Mouse (Mus musculus): ENCODE results near the gene Ssbp2. TPM values are rescaled to one million over a fixed set of nuclear protein-coding genes. Genes with fewer than 3 reads are reported as not detected.

Ssbp2 gene
- total RNA-seq, 2 experiments from 2014 or later = 37.7 to 58.7 TPM

DNA sequence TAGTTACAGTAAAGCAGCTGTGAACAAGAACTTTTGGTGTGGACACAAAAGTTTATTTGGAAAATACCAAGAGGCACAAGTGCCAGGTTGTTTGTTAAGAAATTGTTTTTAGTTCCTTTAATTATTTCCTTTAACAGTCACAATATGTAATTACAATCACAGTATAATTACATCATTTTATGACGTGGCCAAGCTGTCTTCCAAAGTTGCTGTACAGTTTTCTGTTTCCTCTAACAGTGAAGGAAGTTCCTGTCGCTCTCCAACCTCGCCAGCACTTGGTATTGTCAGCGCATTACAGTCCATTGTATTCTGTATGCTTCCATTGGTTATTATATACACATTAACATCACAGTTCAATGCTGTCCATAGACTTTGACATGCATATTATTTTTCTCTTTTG, 54.9 kb downstream of the Ssbp2 start:
- no peak for ATAC-seq (replicated peaks; ENCODE audit: low FRiP score, poor library complexity, severe bottlenecking)

DNA sequence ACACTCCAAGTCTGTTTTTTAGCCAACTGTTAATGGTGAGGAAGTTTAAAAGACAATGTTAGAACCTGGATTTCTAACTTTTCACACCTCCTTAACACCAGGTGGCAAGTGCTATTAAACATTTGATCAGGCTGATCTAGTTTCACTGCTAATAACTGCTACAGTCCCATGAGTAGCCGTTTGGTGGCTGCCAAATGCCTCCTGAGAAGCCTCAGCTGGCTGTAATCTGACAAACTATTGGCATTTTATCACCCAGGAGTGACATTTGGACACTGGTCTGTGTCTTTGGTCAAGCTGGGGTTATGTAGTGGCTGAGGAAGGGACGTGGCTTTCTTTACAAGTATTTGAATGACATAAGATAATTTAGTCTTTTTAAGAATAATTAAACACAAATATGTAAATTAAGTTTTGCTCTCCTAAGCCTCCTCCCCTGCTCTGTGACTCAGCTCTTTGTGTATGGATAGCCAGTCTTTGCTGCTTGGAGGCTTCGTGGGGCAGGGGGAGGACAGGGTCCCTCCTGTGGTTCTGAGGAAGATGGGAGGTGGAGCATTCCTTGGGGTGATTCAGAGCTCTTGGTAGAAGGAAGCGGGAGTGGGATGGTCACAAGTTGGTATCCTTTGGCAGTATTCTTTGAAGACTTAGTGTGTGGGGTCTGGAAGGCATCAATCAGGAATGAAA, 60.1 kb downstream of the Ssbp2 start:
- 0 out of 2 replicates have a peak, but pooled peaks have one; percentile 36 for ATAC-seq (replicated peaks; ENCODE audit: low FRiP score, poor library complexity, severe bottlenecking)

DNA sequence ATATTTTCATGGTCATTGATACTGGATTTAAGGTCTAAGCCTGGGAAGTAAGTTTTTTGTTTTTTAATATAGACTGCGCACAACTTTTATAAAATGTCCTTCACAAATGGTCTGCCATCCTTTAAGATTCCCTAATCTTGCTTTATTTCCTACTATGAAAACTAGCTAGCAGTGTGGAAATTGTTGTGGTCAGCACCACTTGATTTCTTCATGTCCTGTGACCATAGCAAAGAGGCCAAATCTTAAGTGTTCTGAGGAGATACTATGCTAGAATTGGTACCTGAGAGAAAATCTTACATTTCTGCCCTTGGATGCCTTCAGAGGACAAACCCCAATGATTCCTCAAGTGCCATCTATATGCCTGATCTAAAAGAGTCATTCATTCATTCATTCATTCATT, 60.9 kb downstream of the Ssbp2 start:
- no peak for ATAC-seq (replicated peaks; ENCODE audit: low FRiP score, poor library complexity, severe bottlenecking)

DNA sequence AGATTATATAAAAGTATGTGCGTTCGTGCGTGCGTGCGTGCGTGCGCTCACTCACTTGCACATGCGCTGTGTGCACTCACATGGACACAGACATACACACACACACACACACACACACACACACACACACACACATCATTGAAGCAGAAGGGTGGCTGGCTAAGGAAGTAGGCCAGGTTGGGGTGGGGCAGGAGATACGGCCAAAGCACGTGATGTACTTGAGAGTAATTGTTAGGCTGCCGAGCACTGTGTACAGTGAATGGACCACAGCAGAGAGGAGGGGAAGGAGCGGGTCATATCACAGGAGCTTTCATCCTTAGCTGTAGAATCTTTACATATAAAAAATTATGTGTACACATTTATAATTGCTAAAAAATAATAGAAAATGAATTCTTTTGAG, 66.0 kb downstream of the Ssbp2 start:
- no peak for ATAC-seq (replicated peaks; ENCODE audit: low FRiP score, poor library complexity, severe bottlenecking)

DNA sequence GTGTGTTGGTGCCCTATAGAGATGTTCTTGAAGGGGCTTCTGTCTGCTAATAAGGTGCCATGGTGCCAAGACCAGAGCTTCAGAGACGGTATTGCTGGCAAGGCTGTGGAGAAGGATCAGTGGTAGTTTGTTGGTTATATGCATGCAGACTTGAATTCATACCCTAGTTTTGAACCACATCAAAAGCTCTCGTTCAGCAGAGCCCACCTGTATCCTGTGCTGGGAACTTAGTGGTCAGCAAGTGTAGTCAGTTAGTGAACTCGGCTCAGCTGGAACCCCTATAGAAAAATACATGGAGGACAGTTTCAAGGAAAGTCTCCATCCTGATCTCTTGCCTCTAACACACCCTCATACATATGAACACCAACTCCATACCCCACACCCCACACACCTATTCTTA, 69.7 kb downstream of the Ssbp2 start:
- ATAC-seq (replicated peaks; ENCODE audit: low FRiP score, poor library complexity, severe bottlenecking) = no peak

DNA sequence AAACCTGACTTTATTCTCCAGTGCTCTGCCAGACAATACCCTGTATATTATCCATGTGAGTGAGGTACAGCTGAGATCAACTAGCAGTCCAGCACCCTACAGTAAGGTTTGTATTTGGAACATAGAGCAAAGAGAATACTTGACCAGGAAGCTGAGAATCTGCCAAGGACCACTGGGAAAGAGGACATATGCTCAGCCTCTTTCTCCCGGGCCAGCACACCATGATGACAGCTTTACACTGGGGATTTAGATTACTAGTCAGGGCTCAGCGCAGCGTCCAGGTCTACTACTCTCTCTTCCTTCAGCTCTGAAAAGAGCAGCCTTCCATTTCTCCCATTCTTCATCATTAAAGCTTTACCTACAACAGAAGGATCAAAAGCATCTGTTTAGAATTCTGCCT, 76.6 kb downstream of the Ssbp2 start:
- no peak for ATAC-seq (replicated peaks; ENCODE audit: low FRiP score, poor library complexity, severe bottlenecking)

DNA sequence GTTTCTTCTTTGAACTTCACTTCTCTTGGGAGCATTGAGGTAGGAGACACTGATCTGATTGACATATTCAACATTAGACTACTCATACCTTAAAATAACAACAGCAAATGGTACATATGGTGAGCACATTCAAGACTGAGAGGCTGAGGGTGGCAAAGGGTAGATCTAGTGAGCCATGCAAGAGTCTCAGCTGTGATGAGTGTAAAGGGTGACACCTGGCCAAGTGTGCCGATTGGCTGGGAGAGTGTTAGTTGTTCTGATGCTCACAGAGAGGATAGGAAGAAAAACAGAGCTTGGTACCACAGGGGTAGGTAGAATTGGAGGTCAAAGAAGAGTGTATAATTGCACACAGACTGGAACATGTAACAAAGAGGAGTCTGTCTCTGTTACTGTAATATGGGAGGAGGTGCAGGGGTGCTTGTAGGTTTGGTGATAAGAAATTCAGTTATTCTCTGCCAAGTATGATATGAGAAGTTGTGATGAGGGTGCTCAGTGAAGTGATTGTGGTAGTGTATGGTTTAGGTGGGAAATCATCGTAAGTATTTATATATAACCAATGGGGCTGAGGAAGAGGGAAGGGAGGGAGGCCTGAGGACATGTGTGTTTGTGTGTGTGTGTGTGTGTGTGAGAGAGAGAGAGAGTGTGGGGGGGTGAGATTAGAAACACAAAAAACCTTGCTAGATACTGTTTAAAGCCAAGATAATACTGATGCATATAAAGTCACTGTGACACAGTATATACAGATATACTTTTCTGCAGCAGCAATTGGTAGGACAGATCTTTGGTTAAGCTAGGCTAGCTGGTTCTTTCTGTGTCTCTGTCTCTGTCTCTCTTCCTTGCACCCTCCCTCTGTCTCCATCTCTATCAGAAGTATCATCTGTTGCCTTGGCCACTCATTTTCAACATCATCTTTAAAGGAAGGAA, 80.3 kb downstream of the Ssbp2 start:
- 0 out of 2 replicates have a peak, but pooled peaks have one; percentile 46 for ATAC-seq (replicated peaks; ENCODE audit: low FRiP score, poor library complexity, severe bottlenecking)

DNA sequence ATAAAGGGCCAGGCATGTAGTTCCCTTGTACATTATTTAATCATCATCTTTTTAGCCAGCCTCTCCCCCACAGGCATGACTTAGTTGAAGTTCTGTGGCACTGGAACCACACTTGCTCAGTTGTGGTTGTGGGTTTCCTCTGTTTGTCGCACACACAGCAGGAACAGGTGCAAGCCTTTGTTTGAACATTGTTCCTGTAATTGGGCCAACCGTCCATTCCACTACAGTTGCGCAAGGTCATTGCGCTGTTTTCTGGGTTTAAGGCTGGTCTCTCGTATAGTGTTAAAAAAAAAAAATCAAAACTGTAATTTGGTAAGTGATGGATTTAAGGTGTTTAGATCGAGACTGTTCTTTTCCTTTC, 81.0 kb downstream of the Ssbp2 start:
- no peak for ATAC-seq (replicated peaks; ENCODE audit: low FRiP score, poor library complexity, severe bottlenecking)

DNA sequence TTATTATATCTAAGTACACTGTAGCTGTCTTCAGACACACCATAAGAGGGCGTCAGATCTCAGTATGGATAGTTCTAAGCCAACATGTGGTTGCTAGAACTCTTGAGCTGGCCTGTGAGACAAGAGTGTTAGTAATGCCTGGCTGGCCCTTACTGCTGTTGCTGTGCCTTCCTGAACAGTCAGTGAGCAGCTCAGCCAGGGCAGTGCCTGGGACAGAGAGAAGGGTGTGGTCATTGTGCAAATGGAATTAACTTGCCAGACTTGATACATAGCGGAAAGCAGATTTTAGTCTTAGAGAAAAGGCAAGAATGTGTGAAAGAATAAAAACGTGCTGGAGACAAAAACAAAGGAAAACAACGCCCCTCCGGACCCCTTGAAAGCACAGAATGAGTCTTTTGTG, 83.5 kb downstream of the Ssbp2 start:
- no peak for ATAC-seq (replicated peaks; ENCODE audit: low FRiP score, poor library complexity, severe bottlenecking)

DNA sequence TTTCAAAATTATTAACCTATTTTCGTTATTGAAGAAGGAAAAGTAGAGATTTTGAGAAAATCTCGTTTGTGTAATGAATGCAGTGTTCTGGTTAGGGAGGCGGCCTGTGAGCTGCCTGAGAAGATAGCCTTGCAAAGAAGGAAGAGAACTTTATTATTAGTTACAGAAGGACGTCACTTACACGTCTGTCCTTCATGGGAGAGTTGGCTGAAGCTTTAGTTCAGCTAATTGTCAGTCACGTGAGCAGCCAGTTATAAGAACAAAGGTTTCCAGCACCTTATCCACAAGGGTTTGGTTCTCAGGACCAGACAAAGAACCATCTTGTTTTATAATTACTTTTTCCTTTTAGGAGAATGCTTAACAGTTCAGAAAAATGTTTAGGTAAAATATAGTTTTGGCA, 104.0 kb downstream of the Ssbp2 start:
- no peak for ATAC-seq (replicated peaks; ENCODE audit: low FRiP score, poor library complexity, severe bottlenecking)

DNA sequence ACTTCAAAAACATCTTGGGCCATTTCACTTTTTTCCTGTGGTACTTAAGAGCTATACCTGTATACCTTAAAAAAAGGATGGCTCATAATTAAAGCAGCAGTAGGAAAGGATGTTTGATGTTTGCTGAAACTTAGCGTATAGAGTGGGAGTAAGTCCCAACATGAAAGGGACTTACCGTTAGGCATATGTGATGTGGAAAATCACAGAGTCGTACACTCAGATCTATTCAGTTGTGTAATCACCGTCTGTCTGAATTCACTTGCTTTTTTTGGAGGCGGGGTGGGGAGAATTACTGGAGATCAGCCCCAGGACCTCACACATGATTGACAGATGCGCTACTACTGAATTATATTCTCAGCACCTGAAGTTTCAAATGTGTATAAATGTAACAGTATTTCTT, 104.7 kb downstream of the Ssbp2 start:
- no peak for ATAC-seq (replicated peaks; ENCODE audit: low FRiP score, poor library complexity, severe bottlenecking)

DNA sequence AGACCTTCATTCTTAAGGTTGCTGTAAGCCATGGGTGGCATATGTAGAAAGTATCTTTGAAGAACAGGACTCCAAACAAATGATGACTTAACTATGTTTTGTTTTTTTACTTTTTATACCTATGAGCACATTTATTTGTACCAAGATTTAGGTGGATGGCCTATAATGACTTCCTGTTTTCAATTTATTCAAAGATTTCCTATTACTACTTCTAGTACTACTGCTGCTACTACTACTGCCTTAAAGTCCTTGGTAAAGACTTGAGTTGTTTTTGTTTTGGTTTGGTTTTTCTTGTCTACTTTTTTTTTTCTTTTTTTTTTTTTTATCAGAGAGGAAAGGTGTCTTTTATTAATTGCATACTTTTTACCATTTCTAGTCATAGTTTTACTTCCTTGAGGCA, 121.4 kb downstream of the Ssbp2 start:
- ATAC-seq (replicated peaks; ENCODE audit: low FRiP score, poor library complexity, severe bottlenecking) = no peak

DNA sequence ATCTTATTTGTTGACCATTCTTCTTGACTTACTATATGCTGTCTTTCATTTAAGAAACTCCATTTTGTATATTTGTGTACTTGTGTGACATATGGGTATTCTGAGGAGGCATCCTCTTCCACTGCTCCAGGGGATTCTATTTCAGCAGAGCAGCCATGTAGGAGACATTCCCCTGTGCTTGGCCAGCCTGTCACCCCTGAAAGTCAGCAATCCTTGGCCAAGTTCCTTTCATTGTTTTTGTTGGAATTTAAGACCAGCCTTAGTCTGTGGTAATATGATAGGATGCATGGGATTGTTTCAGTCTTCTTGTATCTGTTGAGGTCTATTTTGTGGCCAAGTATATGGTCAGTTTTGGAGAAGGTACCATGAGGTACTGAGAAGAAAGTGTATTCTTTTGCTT, 122.1 kb downstream of the Ssbp2 start:
- no peak for ATAC-seq (replicated peaks; ENCODE audit: low FRiP score, poor library complexity, severe bottlenecking)

DNA sequence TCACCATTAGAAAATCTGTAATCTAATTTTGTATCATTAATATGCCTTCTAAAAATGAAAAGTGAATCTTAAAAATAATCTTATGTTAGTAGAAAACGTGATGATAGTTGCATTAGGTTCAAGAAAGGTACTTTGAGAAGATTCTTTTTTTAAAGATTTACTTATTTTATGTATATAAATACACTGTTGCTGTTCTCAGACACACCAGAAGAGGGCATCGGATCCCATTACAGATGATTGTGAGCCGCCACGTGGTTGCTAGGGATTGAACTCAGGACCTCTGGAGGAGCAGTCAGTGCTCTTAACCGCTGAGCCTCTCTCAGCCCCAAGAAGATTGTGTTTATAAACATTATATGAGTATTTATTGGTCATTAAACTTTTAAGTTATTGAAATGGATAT, 126.3 kb downstream of the Ssbp2 start:
- ATAC-seq (replicated peaks; ENCODE audit: low FRiP score, poor library complexity, severe bottlenecking) = no peak

DNA sequence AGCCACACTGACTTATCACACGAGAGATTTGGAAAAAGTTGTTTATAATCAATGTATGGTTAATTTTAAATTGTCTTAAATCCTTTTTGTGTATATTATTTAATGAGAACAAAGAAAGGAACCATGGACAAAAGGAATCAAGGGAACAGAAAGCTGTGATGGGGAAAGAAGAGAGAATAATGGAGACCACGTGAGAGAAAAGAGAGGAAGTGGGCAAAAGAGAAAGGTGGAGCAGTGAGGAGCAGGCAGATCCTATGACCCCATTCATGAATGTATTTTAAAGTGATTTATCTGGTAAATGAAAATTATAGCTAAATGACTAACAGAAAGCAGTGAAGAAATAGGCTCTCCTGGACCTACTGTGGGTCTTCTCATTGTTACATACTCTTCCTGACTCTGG, 128.4 kb downstream of the Ssbp2 start:
- no peak for ATAC-seq (replicated peaks; ENCODE audit: low FRiP score, poor library complexity, severe bottlenecking)

DNA sequence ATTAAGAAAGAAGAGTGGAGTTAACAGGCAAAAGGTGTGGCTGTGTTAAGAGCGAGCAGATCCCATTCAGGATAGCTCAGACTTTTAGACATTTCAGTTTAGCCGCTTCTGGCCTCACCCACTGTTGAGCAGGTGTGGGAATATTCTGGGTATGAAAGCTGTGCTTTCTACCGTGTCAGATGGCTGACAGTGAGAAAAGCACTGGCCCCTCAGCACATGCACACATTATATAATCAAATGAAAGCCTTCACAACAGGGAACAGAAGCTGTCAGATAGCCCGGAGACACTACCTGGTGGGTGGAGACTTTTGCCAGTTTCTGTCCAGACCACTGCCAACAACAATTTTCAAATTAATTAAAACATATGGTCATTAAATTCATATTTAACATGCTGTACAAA, 131.8 kb downstream of the Ssbp2 start:
- ATAC-seq (replicated peaks; ENCODE audit: low FRiP score, poor library complexity, severe bottlenecking) = no peak

DNA sequence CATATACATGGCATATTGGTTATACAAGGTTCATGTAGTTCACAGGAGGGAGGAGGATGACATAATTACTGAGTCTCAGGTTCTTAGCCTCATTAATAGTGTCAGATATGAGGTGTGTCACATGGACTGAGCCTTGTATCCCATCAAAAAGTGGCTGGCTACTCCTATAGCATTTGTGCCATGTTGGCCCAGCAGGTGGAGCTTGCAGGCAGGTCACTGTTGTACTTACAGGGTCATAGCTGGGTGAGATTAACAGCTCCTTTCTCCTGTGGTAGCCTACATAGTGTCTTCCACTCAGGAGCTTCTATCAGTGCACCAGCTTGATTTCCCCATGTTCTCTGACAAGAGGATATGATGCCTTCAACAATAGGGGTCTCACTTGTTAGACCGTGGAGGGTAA, 135.2 kb downstream of the Ssbp2 start:
- no peak for ATAC-seq (replicated peaks; ENCODE audit: low FRiP score, poor library complexity, severe bottlenecking)

DNA sequence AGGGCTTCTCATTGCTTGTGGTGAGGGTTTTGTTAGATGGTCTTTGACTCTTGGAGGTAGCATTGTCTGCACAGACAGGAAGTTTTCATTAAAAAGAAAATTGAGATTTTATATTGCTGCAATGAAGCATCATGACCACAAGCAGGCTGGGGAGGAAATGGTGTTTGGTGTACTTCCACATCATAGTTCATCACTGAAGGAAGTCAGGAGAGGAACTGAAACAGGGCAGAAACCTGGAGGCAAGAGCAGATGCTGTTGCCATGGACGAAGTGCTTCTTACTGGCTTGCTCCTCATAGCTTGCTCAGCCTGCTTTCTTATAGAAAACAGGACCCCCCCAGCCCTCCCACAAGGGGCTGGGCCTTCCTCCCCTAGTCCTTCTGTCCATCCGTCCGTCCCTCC, 139.5 kb downstream of the Ssbp2 start:
- ATAC-seq (replicated peaks; ENCODE audit: low FRiP score, poor library complexity, severe bottlenecking) = no peak

DNA sequence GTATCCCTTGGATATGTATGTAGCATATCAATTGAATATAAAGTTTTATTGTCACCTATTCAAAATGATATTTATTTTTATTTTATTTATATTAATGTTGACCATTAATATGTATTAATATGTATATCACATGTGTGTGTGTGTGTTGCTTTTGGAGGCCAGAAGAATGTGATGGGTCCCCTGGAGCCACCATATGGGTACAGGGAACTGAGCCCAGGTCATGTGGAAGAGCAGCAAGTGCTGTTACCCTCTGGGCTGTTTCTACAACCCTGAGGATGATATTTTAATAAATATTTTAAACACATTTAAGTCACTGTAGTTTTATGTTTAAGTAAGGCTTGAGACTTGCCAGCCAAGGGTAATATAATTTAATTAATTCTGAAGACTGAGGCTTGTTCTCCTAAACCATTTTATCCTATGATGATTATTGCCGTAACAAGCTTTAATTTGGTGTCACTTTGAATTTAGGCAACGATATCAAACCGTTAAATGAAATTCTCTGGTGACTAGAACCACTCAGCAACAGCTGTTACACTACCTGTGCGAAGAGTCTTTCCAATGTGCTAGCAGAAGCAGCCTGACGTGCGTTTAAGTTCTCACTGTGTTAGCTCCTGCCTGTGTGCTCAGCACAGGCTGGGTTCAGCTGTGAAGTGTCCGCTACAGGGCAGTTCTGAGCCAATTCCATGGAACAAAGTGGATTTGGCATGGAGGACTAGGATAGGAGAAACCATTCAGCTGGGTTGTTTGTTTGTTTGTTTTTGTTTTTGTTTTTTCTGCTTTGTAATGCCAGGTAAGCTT, 145.2 kb downstream of the Ssbp2 start:
- ATAC-seq (replicated peaks; ENCODE audit: low FRiP score, poor library complexity, severe bottlenecking) = no peak

DNA sequence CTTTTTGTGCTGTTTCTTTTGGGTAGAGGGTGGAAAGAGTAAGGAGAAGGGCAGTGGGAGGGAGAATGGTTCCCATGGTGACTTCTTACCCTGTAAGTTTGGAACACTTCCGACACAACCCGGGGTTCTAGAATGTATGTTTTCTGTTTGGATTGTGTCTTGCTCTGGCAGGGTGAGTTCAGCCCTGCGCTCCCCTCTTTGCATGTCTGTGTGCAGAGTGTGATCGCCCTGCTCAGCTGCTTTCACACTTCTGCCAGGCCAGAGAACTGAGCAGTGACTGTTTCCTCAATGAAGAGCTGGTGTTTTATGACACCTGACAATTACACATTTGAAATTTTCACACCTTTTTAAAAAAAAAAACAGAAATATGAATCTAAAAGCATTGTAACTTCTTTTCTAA, 150.5 kb downstream of the Ssbp2 start:
- ATAC-seq (replicated peaks; ENCODE audit: low FRiP score, poor library complexity, severe bottlenecking) = no peak

DNA sequence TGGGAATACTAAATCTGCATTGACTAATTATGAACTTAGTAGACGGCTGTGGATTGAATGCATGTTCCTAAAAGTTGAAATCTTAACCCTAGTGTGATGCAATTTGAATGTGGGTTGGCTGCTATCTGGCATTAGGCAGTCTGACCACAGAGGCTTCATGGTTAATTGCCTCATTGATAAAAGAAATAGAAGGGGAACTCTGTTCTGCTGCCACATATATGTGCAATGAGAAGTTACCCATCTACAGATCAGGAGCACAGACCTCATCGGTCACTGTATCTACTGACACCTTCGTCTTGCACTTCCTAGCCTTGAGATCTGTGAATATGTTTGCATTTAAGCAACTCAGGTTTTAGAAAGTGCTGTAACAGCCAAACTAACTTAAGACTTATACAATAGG, 151.8 kb downstream of the Ssbp2 start:
- ATAC-seq (replicated peaks; ENCODE audit: low FRiP score, poor library complexity, severe bottlenecking) = no peak

All from erythroid progenitor cell, adult 5-6 weeks (primary cell).